In genomic region chr2:114174651-114175484, GRCm38 (mm10) we compare ENCODE assay signal across 8 mouse cellular contexts. TPM values are rescaled to one million over a fixed set of nuclear protein-coding genes. Genes with fewer than 3 reads are reported as not detected.
A peak's percentile ranks its signal among the peaks of the same experiment; 100 is the strongest.
DNase-seq lines count a peak whose midpoint lies in the region; ATAC-seq and TF ChIP-seq lines count a peak whose summit lies in the region.

No protein-coding gene starts in this region.

- H3K36me3 ChIP-seq in forebrain, embryonic 13.5 days (ENCODE audit: poor library complexity, severe bottlenecking), result peaks cover 17% of the 10 kb centered on the region
- no peaks in the 10 kb centered on the region for H3K36me3 ChIP-seq in liver, postnatal 0 days (replicated peaks; ENCODE audit: insufficient read depth, low read length)
- H3K36me3 ChIP-seq in neural tube, embryonic 14.5 days (ENCODE audit: control insufficient read depth, insufficient read depth, low read length), result peaks cover 6% of the 10 kb centered on the region; the same call in 1 of the 2 replicates

- peak; percentile 21; the same call in 1 of the 2 replicates for TF ChIP-seq EP300 in liver, postnatal 0 days (IDR thresholded peaks at IDR 0.05; ENCODE audit: low read depth)

- DNase-seq in ES-CJ7 (ENCODE audit: low read depth, low spot score), result peak; percentile 90
- peak; percentile 82 to 87 for DNase-seq in heart, postnatal 10 days
- peak; percentile 70 for DNase-seq in large intestine, adult 2 months (ENCODE audit: low read depth, low spot score)
- peak; percentile 85 for DNase-seq in liver, postnatal 0 days
- peak; percentile 77 for DNase-seq in testis, postnatal 10 days (ENCODE audit: low spot score)

- TF ChIP-seq CTCF in liver, postnatal 0 days (IDR thresholded peaks at IDR 0.05; ENCODE audit: low read depth), result peak; percentile 96

- no peaks in the 10 kb centered on the region for H3K27me3 ChIP-seq in forebrain, embryonic 13.5 days
- no peaks in the 10 kb centered on the region for H3K27me3 ChIP-seq in liver, postnatal 0 days (ENCODE audit: insufficient read depth, low read length)
- no peaks in the 10 kb centered on the region for H3K27me3 ChIP-seq in neural tube, embryonic 14.5 days (ENCODE audit: control insufficient read depth, insufficient read depth, low read length)

- under 1% methylated on average over 44 of the region's 44 CpGs for WGBS in forebrain, embryonic 13.5 days
- under 1% methylated on average over 44 of the region's 44 CpGs for WGBS in large intestine, adult 2 months
- WGBS in liver, postnatal 0 days (ENCODE audit: insufficient replicate concordance), result under 1% methylated on average over 44 of the region's 44 CpGs
- WGBS in neural tube, embryonic 14.5 days, result under 1% methylated on average over 44 of the region's 44 CpGs

- intact Hi-C loops in heart, postnatal 10 days (cut with DNase I), result loop anchor here (1.0 to 10.0 kb wide), 2 partner anchors 26 to 310 kb away; partner anchors contain the start of gene Zfp770

- ATAC-seq in cerebellum, adult (ENCODE audit: insufficient number of reproducible peaks, low FRiP score, low TSS enrichment), result peak; percentile 99
- ATAC-seq in forebrain, embryonic 13.5 days, result peak; percentile 95
- ATAC-seq in liver, postnatal 0 days, result peak; percentile 94
- peak; percentile 97 for ATAC-seq in neural tube, embryonic 14.5 days (ENCODE audit: low read depth)

- H3K9ac ChIP-seq in forebrain, embryonic 13.5 days, result peak overlapping the region; percentile 79
- peak overlapping the region; percentile 91 for H3K9ac ChIP-seq in liver, postnatal 0 days (replicated peaks)
- H3K9ac ChIP-seq in neural tube, embryonic 14.5 days (replicated peaks; ENCODE audit: low read depth, low read length), result peak overlapping the region; percentile 74

- no peak overlapping the region for H3K27ac ChIP-seq in forebrain, embryonic 13.5 days
- peak overlapping the region; percentile 26; the same call in 1 of the 2 replicates for H3K27ac ChIP-seq in liver, postnatal 0 days (ENCODE audit: low read depth)
- no peak overlapping the region for H3K27ac ChIP-seq in neural tube, embryonic 14.5 days (ENCODE audit: low read depth, low read length)

- no peaks in the 10 kb centered on the region for H3K9me3 ChIP-seq in forebrain, embryonic 13.5 days (replicated peaks)
- H3K9me3 ChIP-seq in liver, postnatal 0 days (ENCODE audit: low read length), result no peaks in the 10 kb centered on the region
- no peaks in the 10 kb centered on the region for H3K9me3 ChIP-seq in neural tube, embryonic 14.5 days (ENCODE audit: control insufficient read depth, low read length)

- peak overlapping the region; percentile 71 for H3K4me2 ChIP-seq in forebrain, embryonic 13.5 days
- H3K4me2 ChIP-seq in liver, postnatal 0 days (ENCODE audit: low read depth, low read length), result peak overlapping the region; percentile 86
- H3K4me2 ChIP-seq in neural tube, embryonic 14.5 days (ENCODE audit: low read depth, low read length), result peak overlapping the region; percentile 97

- H3K4me1 ChIP-seq in forebrain, embryonic 13.5 days, result peaks cover 14% of the 10 kb centered on the region
- peaks cover 8% of the 10 kb centered on the region for H3K4me1 ChIP-seq in liver, postnatal 0 days (ENCODE audit: insufficient read depth)
- H3K4me1 ChIP-seq in neural tube, embryonic 14.5 days (ENCODE audit: control insufficient read depth, insufficient read depth, low read length), result peaks cover 13% of the 10 kb centered on the region

- peak overlapping the region; percentile 68 for H3K4me3 ChIP-seq in forebrain, embryonic 13.5 days
- H3K4me3 ChIP-seq in liver, postnatal 0 days (ENCODE audit: low read depth, low read length), result peak overlapping the region; percentile 97
- peak overlapping the region; percentile 86 for H3K4me3 ChIP-seq in neural tube, embryonic 14.5 days (ENCODE audit: low read depth, low read length)

RNA-seq across cellular contexts. Expression of gene Aqr, which starts 12.0 kb away (rescaled TPM):
- 52.1 and 55.3 TPM in 2 replicates for polyA plus RNA-seq in forebrain, embryonic 13.5 days (2015; fragmentation: Nextera tagmentation; extraction: Ambion mirVana)
- total RNA-seq in heart, postnatal 10 days (2021), result 10 to 100 TPM; 20.8 to 24.0 TPM
- polyA plus RNA-seq in large intestine, adult 2 months (2012; rRNA removed), result 13.0 and 19.1 TPM in 2 replicates
- polyA plus RNA-seq in liver, postnatal 0 days (2015; fragmentation: Nextera tagmentation; extraction: Ambion mirVana), result 14.2 and 15.0 TPM in 2 replicates
- polyA plus RNA-seq in neural tube, embryonic 14.5 days (2014; fragmentation: Nextera tagmentation; extraction: Ambion mirVana), result 45.4 and 46.7 TPM in 2 replicates

RNA-seq across cellular contexts. Expression of gene Zfp770, which starts 26.4 kb away (rescaled TPM):
- polyA plus RNA-seq in forebrain, embryonic 13.5 days (2015; fragmentation: Nextera tagmentation; extraction: Ambion mirVana), result 4.5 and 4.8 TPM in 2 replicates
- total RNA-seq in heart, postnatal 10 days (2021), result 10 to 100 TPM; 15.2 to 15.9 TPM
- polyA plus RNA-seq in large intestine, adult 2 months (2012; rRNA removed), result 0.73 and 1.1 TPM in 2 replicates
- polyA plus RNA-seq in liver, postnatal 0 days (2015; fragmentation: Nextera tagmentation; extraction: Ambion mirVana), result 1.6 and 1.7 TPM in 2 replicates
- polyA plus RNA-seq in neural tube, embryonic 14.5 days (2014; fragmentation: Nextera tagmentation; extraction: Ambion mirVana), result 6.7 and 10.4 TPM in 2 replicates
